Mouse (Mus musculus): ENCODE measurements around the gene Dock9.

Dock9 gene

DNA sequence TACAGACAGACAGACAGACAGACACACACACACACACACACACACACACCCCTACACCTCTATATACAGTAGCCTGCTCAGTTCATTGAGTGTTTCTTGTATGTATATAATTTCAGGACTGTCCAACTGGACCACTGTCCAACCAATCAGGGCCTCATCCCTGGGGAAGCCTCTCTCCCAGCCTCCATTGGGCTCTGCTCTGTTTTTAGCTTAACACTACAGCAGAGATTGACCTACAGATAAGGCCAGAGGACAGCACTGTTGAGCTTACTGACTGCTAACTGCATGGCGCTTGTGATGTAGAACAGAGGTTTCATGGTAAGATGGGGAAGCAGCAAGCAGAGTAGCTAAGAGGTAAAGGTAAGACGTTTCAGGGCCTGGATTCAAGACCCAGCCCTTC lies 5.7 kb downstream of the Dock9 start:
- DNase-seq (ENCODE audit: low read depth, low spot score), result no peak

DNA sequence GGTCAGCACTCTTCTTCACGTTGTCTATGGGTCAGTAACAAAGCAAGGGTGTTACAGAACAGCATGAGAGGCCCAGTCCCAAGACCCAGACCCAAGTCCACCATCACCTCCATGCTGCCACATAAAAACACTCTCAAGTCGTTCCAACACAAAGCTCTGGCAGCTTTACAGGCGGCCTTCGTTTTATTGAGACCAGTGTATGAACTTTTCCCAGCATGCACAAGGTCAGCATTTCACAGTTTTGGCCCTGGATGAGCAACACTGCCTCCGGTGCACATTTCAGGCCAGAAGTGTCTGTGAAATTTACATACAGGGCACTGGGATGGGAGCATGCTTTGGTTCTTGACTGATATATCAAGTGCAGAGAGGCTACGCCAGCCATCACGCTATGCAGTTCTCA lies 6.5 kb downstream of the Dock9 start:
- no peak for DNase-seq (ENCODE audit: low read depth, low spot score)

DNA sequence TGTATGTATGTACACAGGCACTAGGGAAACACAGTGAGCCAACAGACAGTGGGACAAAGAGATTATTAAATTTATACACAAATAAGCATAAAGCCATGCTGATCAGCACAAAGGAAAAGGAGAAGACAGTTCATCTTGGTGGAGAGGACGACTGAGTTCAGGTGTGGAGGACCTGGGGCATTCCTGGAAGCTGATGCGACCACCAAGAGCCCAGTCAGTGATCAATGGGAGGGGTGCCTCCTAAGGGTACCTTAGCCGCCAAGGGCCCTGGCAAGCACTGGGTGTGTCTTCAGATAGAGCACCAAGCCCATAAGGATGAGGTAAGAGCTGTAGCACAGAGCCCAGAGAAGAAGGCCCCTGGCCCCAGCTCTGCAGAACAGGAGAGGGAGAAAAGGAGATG lies 8.4 kb downstream of the Dock9 start:
- no peak for DNase-seq (ENCODE audit: low read depth, low spot score)

DNA sequence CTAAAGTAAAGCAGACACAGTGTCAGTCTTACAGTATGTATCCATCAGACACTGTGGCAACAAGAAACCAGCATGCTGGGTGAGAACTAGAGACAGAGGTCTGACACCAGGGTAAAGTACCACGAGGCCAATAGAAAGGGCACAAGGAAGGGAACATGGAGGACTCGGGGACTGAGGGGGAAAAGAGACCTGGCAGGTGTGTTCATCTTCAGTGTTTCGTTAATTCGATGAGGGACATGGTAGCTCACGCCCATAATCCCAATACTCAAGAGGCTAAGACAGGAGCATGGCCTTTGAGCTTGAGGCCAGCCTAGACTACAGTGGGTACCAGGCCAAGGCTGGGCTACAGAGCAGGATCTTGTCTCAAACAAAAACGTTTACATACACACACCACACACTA lies 9.2 kb downstream of the Dock9 start:
- DNase-seq (ENCODE audit: low read depth, low spot score), result no peak

DNA sequence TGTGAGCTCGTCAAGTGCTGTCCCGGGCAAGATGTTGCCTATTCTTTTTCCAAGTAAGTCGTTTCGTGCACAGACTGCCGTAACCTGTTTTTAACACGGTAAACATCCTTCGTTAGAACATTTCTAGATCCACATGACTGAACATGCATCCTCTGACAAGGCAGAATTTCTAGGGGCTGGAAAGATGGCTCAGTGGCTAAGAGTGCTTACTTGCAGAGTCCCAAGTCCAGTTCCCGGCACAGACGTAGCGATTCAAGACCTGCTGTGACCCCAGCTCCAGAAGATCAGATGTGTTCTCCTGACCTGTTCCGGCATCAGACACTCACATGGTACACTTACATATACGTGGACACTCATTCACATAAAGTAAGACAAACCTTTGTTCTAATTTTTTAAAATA lies 10.2 kb downstream of the Dock9 start:
- no peak for DNase-seq (ENCODE audit: low read depth, low spot score)

DNA sequence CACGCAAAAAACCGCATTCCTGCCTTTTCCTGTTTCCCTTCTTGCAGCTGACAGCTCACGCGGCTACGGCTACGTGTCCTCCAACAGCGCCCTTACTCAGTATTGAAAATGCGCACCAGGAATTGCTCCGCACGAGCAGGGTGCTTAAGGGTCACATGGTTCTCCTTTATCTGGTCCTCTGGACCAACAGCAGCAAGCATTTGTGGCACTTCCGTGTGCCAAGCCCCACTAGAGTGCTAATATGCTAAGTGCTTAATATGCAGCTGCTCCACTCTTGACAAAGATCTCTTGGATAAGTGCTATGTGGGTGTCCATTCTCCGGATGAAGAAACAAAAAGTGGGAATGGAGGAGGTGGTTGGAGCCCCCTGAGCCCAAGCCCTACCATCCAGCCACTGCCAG lies 10.7 kb downstream of the Dock9 start:
- no peak for DNase-seq (ENCODE audit: low read depth, low spot score)

DNA sequence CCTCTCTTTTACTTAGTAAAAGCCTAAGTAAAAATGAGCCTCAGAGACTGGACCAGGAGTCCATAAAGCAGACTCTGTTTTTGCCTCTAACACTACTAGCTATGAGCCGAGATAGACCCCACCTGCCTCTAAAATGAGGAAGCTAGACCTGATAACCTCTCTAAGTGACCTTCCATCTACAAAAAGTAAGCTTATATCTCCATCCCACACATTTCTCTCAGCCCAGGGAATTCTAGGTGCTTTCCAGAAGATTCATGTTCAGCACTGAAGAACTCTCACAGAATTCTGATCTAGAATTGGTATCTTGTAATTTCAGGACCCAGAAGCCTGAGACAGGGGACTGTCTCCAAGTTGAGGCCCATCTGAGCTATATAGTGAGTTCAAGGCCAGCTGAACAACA lies 12.2 kb downstream of the Dock9 start:
- DNase-seq (ENCODE audit: low read depth, low spot score), result no peak

DNA sequence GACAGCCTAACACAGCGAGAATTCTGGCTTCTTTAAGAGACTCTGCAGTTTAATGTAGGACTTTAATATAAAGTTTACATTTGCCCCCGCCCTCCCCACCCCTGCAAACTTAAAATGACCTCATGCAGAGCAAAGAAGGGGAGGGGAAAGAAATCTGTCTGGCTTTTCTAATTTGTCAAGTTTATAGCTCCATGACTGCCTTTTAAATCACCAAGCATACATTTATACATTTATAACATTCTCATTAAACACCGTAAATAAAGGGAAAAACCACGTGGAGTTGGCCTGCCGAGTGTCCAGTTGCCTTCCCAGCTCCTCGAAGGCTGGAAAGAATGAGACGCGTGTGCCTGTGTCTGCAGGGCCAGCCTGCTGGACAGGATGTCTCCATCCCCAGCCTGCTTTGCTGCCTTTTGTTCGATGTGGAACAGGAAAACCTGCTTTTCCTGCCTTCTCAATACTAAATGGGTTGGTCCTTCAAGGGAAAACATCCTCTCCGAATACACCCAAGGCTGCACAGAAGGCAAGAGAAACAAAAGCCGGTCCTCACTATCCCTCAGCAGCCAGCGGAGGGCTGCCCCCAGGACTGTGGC lies 16.6 kb downstream of the Dock9 start:
- DNase-seq (ENCODE audit: low read depth, low spot score), result no peak

DNA sequence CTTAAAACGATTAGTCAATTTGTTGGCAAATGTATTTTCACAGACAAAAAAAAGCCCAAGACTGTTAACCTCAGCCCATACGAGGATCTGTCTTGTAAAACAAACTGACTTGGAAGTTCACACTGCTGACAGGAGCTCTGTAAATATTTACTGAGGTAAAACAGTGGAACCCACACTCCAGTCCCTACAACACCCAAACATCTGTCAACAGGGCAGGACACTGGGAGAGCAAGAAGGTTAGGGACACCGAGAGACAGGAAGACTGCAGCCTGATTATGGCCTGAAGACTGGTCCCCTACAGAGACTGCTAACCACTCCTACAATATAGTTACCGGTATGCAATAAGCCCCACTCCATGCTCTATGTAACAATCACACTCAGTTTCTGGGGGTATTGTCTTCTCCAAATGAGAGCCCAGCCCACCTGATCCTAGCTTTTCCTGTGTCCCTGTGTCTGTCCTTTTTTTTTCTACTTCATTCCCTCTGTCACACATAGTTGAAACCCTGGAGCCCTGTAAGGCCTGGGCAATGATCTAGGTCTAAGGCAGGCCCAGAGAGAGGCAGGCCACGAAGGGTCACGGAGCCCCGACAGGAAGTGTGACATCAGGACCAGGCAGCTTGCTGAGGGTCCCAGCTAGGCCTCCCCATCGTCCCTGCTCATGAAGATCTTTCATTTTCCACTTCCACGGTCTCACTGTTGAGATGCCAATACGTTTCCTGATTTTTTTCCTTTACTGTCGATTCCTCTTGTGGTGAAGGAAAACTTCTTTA lies 17.3 kb downstream of the Dock9 start:
- DNase-seq (ENCODE audit: low read depth, low spot score), result no peak

DNA sequence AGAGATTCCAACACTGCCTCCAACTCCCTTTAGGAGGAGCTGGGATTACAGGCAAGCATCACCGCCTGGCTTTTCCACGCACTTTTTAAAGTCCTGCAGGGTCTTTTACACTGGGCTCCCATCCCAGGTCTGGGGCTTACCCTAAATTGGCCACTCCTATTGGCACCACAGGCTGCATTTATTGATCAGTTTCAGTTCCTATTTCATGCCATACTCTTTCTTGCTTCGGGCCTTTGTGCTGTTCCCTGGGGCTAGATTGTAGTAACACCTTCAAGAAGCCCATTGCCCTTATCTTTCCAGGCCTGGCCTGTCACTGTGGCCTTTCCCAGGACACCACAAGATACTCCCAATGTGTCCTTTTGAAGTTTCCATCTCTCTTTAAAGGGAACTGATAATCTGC lies 18.0 kb downstream of the Dock9 start:
- DNase-seq (ENCODE audit: low read depth, low spot score), result no peak

DNA sequence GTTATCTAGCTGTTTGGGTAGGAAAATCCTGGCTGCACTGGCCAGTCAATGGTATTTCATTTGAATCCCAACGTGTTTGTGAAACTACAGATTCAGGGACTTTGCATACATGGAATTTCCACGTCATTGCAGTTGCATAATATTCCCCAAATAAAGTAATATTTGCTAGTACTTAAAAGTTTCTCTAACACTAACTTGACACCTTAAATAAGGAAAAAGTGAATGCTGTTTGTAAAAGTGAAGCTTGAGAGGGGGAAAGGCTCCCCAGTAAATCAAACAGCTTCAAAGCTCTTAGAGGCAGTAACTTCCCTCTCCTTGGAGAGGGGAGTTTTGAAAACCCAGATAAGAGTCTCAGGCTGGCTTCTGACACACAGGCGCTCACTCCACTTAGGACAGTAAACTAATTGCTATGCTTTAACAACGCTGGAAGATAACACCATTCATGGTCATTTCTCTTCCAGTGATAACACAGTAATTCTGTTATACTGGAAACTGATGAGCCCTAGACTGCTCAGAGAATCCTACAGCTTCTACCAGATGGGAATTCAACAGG lies 20.3 kb downstream of the Dock9 start:
- DNase-seq (ENCODE audit: low read depth, low spot score), result no peak

DNA sequence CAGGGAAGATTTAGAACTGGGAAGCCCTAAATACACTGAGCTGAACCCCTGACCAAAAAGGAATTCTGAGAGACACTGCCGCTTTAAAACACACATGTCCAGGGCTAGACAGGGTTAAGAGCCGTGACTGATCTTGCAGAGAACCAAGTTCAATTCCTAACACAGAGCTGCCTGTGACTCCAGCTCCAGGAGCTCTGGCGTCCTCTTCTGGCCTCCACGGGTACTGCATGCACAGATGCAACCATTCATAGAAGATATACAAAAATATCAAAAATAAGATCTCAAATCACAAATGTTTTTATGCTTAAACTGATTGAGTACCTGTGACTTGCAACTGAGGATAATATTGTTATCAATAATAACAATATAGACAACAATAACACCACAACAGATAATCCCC lies 20.9 kb downstream of the Dock9 start:
- no peak for DNase-seq (ENCODE audit: low read depth, low spot score)

DNA sequence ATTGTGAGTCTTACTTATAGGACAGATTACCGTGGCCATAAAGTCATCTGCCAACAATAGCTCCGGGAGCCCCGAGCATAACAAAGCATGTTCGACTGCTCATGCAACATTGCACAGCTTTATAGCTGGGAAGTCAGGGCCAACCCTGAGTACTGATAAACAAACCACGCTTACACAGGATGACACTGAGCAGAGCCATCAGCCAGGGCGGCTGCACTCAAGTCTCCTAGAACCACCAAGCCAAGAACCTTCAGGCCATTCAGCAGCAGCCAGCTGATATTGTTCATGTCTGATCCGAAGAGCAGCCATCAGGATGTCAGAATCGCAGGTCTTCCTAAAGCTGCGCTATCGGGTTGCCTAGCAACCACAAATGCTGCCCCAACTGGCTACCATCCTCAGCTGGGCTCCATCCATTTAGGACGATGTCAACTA lies 35.6 kb downstream of the Dock9 start:
- DNase-seq (ENCODE audit: low read depth, low spot score), result no peak

DNA sequence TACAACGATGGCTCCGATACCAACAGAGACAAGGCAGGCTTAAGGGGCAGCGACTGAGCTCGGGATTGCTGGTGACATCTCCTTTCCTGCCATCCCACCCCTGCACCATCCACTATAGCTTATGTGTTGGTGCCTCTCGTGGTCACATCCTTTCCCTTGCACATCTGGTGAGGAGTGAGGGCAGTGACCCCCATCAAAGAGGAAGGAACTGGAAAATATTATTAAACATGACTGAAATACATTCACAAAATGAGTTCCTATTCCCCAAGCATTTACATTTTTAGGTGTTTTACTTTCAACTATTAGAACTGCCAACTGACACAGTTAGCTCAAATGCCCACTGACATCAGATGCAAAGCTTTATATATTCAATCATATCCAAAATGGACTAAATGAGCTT lies 37.2 kb downstream of the Dock9 start:
- no peak for DNase-seq (ENCODE audit: low read depth, low spot score)

DNA sequence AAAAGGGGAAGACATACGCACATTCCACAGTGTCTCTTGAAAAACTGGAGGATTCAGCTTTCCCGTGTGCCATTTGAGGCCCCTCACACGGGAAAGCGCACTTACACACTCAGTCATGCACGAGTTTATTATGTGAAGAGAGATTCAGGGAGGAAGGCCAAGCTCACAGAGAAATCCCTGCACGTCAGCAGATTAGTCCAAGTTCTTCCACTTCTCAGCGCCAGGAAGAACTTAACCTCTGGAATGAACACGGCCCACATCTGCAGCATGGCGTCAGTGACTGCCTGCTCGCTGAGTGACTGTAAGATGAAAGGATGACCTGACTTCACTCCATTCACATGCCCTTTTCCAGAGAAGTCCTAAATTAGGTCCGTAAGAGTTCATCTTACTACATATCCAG lies 43.5 kb downstream of the Dock9 start:
- no peak for DNase-seq (ENCODE audit: low read depth, low spot score)

DNA sequence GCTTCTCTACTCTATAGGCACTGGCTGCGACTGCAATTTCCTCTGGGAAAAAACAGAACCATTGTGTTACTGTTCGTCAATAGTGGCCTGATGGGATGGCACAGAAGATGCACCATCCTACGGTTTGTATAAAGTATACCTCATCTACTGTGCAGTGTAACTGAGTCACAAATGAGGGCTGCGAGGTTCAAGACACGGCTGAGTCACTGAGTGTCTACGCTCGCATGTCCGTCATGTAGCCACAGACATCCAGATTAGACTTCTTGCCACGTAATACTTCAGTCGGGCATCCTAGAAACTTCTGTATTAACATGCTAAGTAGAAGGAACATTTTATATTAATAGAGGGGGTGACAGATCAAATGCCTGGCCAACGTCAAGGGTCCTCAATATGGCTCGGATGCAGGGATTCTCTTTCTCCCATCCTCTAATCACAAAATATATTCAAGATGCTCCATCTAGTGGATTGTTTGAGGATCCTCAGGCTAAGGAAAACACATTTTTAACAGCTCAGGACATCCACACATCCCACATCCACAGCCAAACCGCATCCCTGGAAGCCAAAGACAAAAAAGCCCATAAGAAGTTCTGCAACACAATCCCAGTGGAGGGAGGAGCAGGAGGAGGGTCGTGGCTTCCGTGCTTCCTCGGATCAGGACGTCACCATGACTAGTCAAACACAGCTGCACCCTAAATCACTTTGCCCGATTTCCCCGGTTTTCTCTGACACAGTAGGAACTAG lies 44.8 kb downstream of the Dock9 start:
- no peak for DNase-seq (ENCODE audit: low read depth, low spot score)

DNA sequence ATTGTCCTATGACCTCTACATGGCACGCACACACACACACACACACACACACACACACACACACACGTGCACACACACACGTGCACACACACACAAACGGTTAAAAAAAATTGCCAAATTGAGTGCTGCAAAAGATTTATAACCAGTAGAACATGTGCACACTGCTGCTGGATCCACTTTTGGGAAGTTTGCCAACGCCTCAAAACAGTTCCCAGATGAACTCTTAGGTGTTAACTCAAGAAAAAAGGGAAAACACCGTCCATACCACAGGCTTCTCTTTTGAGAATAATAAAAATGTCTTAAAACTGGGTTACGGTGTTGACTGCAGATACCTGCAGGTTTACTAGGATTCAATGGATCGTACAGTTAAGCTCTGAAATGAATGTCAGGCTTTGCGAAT lies 48.0 kb downstream of the Dock9 start:
- DNase-seq (ENCODE audit: low read depth, low spot score), result no peak

DNA sequence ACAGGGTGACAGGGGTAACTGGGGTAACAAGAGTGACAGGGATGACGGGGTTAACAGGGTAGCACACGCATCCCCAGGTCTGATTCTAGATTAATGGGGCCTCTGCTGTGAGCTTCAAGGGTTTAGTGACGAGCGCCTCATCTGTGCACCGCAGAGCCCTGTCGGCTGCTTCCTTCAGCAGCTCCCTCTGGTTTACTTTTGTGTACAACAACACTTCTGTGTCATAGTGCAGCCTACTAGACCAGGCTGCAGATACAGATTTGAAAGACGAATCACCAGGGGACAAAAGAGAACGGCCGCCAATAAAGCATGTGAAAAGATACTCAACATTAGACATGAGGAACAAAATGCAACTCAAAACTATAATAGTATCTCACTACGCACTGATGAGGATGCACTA lies 48.6 kb downstream of the Dock9 start:
- no peak for DNase-seq (ENCODE audit: low read depth, low spot score)

DNA sequence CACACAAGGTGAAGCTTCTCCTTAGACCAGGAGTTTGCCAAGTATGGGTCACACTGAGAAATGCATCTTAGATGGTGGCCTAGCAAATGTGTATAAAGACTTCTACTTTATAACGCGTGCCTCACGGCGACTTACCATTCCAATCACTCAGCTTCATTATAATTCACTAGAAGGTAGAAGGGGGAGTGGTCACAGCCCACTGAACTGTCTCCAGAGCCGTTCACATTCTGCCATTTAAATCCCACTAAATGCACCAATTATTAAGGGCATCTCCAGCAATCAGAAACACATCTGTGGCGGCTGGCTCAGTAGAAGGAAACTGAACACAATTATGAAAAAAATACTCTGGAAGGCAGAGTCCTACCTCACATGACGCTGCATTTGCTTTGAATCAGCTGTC lies 50.3 kb downstream of the Dock9 start:
- no peak for DNase-seq (ENCODE audit: low read depth, low spot score)

DNA sequence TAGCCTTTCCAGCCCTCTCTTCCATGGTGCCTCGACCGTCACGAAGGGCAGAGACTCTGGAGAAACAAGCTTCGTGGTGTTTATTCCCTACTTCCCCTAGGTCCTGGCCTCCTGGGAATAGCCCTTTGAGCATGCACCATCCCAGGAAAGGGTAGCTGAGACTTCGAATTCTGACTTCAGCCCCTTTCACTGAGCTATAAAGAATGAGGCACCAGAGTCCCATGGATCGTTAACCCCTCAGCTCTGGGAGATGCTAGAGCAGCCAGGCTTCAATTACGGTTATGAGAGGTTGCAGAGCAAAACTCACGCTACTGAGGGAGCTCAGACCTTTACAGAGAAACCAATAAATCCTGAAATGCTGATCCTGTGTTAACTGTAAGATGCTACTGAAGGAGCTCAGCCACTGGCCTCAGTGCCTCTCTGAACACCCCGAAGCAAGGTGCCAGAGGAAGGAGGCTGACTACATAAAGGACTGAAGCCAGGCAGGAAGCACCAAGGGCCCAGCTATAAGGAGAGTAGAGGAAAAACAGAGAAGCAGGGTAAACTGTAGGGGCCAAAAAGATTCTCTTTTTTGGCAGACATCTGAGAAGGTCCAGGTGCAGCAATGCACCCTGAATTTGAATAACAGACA lies 53.7 kb downstream of the Dock9 start:
- DNase-seq (ENCODE audit: low read depth, low spot score), result no peak

DNA sequence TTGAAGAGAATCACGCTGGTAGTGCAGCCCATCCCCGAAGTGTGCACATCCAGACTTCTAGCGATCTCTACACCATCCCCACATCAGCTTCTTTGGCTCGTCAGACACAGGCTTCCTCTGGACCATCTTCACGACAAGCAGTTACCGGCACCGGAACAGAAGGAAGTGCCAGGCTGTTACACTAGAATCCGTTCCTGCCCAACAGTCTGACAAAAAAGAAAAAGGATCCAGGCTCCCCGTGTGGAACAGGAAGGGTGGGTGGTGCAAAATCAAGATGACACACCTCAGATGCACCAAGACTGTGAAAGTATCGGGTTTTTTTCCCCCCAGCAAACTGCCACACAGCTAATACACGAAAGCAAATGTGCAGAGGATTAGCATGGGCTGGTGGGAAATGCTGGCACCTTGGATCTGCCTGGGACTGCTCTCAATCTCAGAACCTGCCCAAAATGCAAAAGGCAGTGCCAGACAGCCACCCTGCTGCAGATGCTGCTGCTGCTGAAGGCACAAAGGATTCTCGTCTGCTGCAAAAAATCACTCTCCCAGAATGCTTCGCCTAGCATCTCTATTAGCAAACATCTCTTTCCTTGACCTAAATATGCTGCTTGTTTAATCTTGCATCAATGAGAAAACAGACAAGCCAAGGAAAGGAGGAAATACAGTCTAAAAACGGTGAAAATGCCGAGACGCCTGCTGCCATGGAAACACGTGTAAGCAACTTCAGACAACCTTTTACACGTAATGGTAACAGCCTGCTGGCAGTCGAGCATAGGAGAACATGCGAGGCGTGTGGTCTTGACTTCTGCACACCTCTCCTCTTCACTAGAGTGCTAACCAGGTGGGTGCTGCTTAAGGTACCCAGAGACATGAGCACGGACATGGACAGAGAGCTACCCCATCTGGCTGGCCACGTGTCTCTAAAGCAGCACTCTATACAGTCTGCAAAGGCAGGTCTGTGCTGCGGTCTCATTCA lies 58.9 kb downstream of the Dock9 start:
- DNase-seq (ENCODE audit: low read depth, low spot score), result no peak
